ENCODE assay signal across 8 mouse cellular contexts in genomic region chr7:116307099-116307870, GRCm38 (mm10). TPM values are rescaled to one million over a fixed set of nuclear protein-coding genes. Genes with fewer than 3 reads are reported as not detected.
A peak's percentile ranks its signal among the peaks of the same experiment; 100 is the strongest.
DNase-seq lines count a peak whose midpoint lies in the region; ATAC-seq and TF ChIP-seq lines count a peak whose summit lies in the region.

No protein-coding gene starts in this region.

- ATAC-seq in common myeloid progenitor, adult 5-6 weeks (replicated peaks; ENCODE audit: low read depth, poor library complexity, severe bottlenecking): peak; percentile 43
- ATAC-seq in hindbrain, postnatal 0 days: peak; percentile 83
- peak; percentile 68 for ATAC-seq in limb, embryonic 12.5 days (ENCODE audit: insufficient number of reproducible peaks, insufficient read depth, low FRiP score, low TSS enrichment, low read depth)
- peak; percentile 89 for ATAC-seq in midbrain, embryonic 12.5 days (ENCODE audit: low FRiP score, low read depth)
- peak; percentile 72 for ATAC-seq in stomach, embryonic 15.5 days (ENCODE audit: insufficient read depth, low FRiP score, low read depth)

- no peaks in the 10 kb centered on the region for H3K9me3 ChIP-seq in hindbrain, postnatal 0 days (ENCODE audit: low read length)
- H3K9me3 ChIP-seq in limb, embryonic 12.5 days: no peaks in the 10 kb centered on the region
- no peaks in the 10 kb centered on the region for H3K9me3 ChIP-seq in midbrain, embryonic 12.5 days
- no peaks in the 10 kb centered on the region for H3K9me3 ChIP-seq in stomach, embryonic 15.5 days

- H3K4me1 ChIP-seq in thymus, adult 2 months (replicated peaks; ENCODE audit: control insufficient read depth, insufficient read depth, low read length): peaks cover 20% of the 10 kb centered on the region
- H3K4me1 ChIP-seq in hindbrain, postnatal 0 days (ENCODE audit: insufficient read depth, low read length): no peaks in the 10 kb centered on the region; the same call in 1 of the 2 replicates
- peaks cover 17% of the 10 kb centered on the region for H3K4me1 ChIP-seq in limb, embryonic 12.5 days (replicated peaks)
- H3K4me1 ChIP-seq in midbrain, embryonic 12.5 days: peaks cover 23% of the 10 kb centered on the region
- H3K4me1 ChIP-seq in stomach, embryonic 15.5 days: peaks cover 19% of the 10 kb centered on the region

- no peaks in the 10 kb centered on the region for H3K36me3 ChIP-seq in thymus, adult 2 months (ENCODE audit: control insufficient read depth, insufficient read depth, low read length)
- H3K36me3 ChIP-seq in hindbrain, postnatal 0 days (ENCODE audit: insufficient read depth, low read length): no peaks in the 10 kb centered on the region
- H3K36me3 ChIP-seq in limb, embryonic 12.5 days: no peaks in the 10 kb centered on the region
- no peaks in the 10 kb centered on the region for H3K36me3 ChIP-seq in midbrain, embryonic 12.5 days
- no peaks in the 10 kb centered on the region for H3K36me3 ChIP-seq in stomach, embryonic 15.5 days

- H3K9ac ChIP-seq in hindbrain, postnatal 0 days (replicated peaks; ENCODE audit: low read length): peak overlapping the region; percentile 53
- H3K9ac ChIP-seq in limb, embryonic 12.5 days (replicated peaks): peak overlapping the region; percentile 61
- H3K9ac ChIP-seq in midbrain, embryonic 12.5 days (replicated peaks): peak overlapping the region; percentile 76
- peak overlapping the region; percentile 38 for H3K9ac ChIP-seq in stomach, embryonic 15.5 days

- H3K4me2 ChIP-seq in hindbrain, postnatal 0 days (ENCODE audit: low read depth, low read length): peak overlapping the region; percentile 100
- H3K4me2 ChIP-seq in limb, embryonic 12.5 days: peak overlapping the region; percentile 100
- peak overlapping the region; percentile 97 for H3K4me2 ChIP-seq in midbrain, embryonic 12.5 days (replicated peaks)
- H3K4me2 ChIP-seq in stomach, embryonic 15.5 days: peak overlapping the region; percentile 98

- no peak for TF ChIP-seq POLR2A in thymus, adult 2 months (IDR thresholded peaks at IDR 0.05; ENCODE audit: control insufficient read depth, extremely low read depth, insufficient read depth, low read length, poor library complexity)

- no peak overlapping the region for H3K27ac ChIP-seq in thymus, adult 2 months (ENCODE audit: control insufficient read depth, insufficient read depth, low read length)
- H3K27ac ChIP-seq in hindbrain, postnatal 0 days: peak overlapping the region; percentile 45; the same call in 1 of the 2 replicates
- H3K27ac ChIP-seq in limb, embryonic 12.5 days: no peak overlapping the region
- H3K27ac ChIP-seq in midbrain, embryonic 12.5 days (replicated peaks): peak overlapping the region; percentile 76
- peak overlapping the region; percentile 65 for H3K27ac ChIP-seq in stomach, embryonic 15.5 days

- DNase-seq in thymus, adult 2 months: peak; percentile 8
- no peak for DNase-seq in thymus, postnatal 25 days
- DNase-seq in gastrocnemius, postnatal 10 days: peak; percentile 66
- DNase-seq in hindbrain, postnatal 0 days (ENCODE audit: low spot score): peak; percentile 79

- peaks cover 6% of the 10 kb centered on the region; the same call in 1 of the 2 replicates for H3K27me3 ChIP-seq in thymus, adult 2 months (ENCODE audit: control insufficient read depth, insufficient read depth, low read length)
- H3K27me3 ChIP-seq in hindbrain, postnatal 0 days (ENCODE audit: insufficient read depth, low read length): 0 out of 2 replicates have a peak, but pooled peaks cover 6% of the 10 kb centered on the region
- peaks cover 40% of the 10 kb centered on the region for H3K27me3 ChIP-seq in limb, embryonic 12.5 days
- peaks cover 9% of the 10 kb centered on the region; the same call in 1 of the 2 replicates for H3K27me3 ChIP-seq in midbrain, embryonic 12.5 days
- peaks cover 5% of the 10 kb centered on the region; the same call in 1 of the 2 replicates for H3K27me3 ChIP-seq in stomach, embryonic 15.5 days (replicated peaks)

- H3K4me3 ChIP-seq in thymus, adult 2 months (ENCODE audit: control insufficient read depth, insufficient read depth, low read length): peak overlapping the region; percentile 98
- H3K4me3 ChIP-seq in hindbrain, postnatal 0 days (ENCODE audit: low read length): peak overlapping the region; percentile 67
- H3K4me3 ChIP-seq in limb, embryonic 12.5 days (replicated peaks): peak overlapping the region; percentile 71
- H3K4me3 ChIP-seq in midbrain, embryonic 12.5 days: peak overlapping the region; percentile 85
- H3K4me3 ChIP-seq in stomach, embryonic 15.5 days (replicated peaks): peak overlapping the region; percentile 72

- TF ChIP-seq CTCF in thymus, adult 2 months (IDR thresholded peaks at IDR 0.05; ENCODE audit: borderline replicate concordance, control insufficient read depth, extremely low read depth, insufficient read depth, low read length, poor library complexity): no peak
- TF ChIP-seq CTCF in hindbrain, postnatal 0 days (IDR thresholded peaks at IDR 0.05; ENCODE audit: low read depth): no peak

- 1% methylated on average over 63 of the region's 63 CpGs for WGBS in thymus, adult 2 months
- WGBS in hindbrain, postnatal 0 days: under 1% methylated on average over 59 of the region's 63 CpGs
- under 1% methylated on average over 63 of the region's 63 CpGs for whole genome bisulfite sequencing in limb, embryonic 12.5 days
- WGBS in midbrain, embryonic 12.5 days: under 1% methylated on average over 62 of the region's 63 CpGs
- under 1% methylated on average over 63 of the region's 63 CpGs for WGBS in stomach, embryonic 15.5 days

RNA-seq across cellular contexts. Expression of gene Plekha7, which starts 0.9 kb away (rescaled TPM):
- polyA plus RNA-seq in thymus, adult 2 months (2012; rRNA removed): 24.4 and 26.9 TPM in 2 replicates
- total RNA-seq in common myeloid progenitor, adult 5-6 weeks (2017): 1.3 and 3.3 TPM in 2 replicates
- 1 to 10 TPM; 2.6 to 3.2 TPM for total RNA-seq in gastrocnemius, postnatal 10 days (2021)
- total RNA-seq in hindbrain, postnatal 0 days (2014; rRNA removed): 17.7 and 22.8 TPM in 2 replicates
- polyA plus RNA-seq in hindbrain, postnatal 0 days (2015; fragmentation: Nextera tagmentation; extraction: Ambion mirVana): 7.6 and 7.9 TPM in 2 replicates
- 8.6 and 11.4 TPM in 2 replicates for polyA plus RNA-seq in limb, embryonic 12.5 days (2016; fragmentation: Nextera tagmentation; extraction: Ambion mirVana)
- polyA plus RNA-seq in midbrain, embryonic 12.5 days (2016; fragmentation: Nextera tagmentation; extraction: Ambion mirVana): 17.3 and 21.2 TPM in 2 replicates
- 17.4 and 19.3 TPM in 2 replicates for polyA plus RNA-seq in stomach, embryonic 15.5 days (2015; fragmentation: Nextera tagmentation; extraction: Ambion mirVana)

RNA-seq across cellular contexts. Expression of gene Rps13, which starts 26.7 kb away (rescaled TPM):
- 160 and 185 TPM in 2 replicates for polyA plus RNA-seq in thymus, adult 2 months (2012; rRNA removed)
- total RNA-seq in common myeloid progenitor, adult 5-6 weeks (2017): 3,813 and 4,005 TPM in 2 replicates
- 100 to 1,000 TPM; 384 to 414 TPM for total RNA-seq in gastrocnemius, postnatal 10 days (2021)
- 129 and 249 TPM in 2 replicates for total RNA-seq in hindbrain, postnatal 0 days (2014; rRNA removed)
- polyA plus RNA-seq in hindbrain, postnatal 0 days (2015; fragmentation: Nextera tagmentation; extraction: Ambion mirVana): 525 and 526 TPM in 2 replicates
- 859 and 893 TPM in 2 replicates for polyA plus RNA-seq in limb, embryonic 12.5 days (2016; fragmentation: Nextera tagmentation; extraction: Ambion mirVana)
- polyA plus RNA-seq in midbrain, embryonic 12.5 days (2016; fragmentation: Nextera tagmentation; extraction: Ambion mirVana): 605 and 651 TPM in 2 replicates
- 728 and 831 TPM in 2 replicates for polyA plus RNA-seq in stomach, embryonic 15.5 days (2015; fragmentation: Nextera tagmentation; extraction: Ambion mirVana)

Comparison
In these comparisons a context has a peak if more than half of its experiments do, and no peak if none do; other contexts are left out.
1. H3K27ac ChIP-seq: peak in hindbrain, postnatal 0 days (single experiment), midbrain, embryonic 12.5 days (single experiment) and stomach, embryonic 15.5 days (single experiment); none in thymus, adult 2 months (single experiment) and limb, embryonic 12.5 days (single experiment).
2. Peak in every context shown above with its lines, with median percentiles within 50 percentile points of each other: H3K4me3 ChIP-seq, ATAC-seq, H3K4me2 ChIP-seq and H3K9ac ChIP-seq.